Mouse (Mus musculus) megakaryocyte, embryonic 14.5 days (primary cell): ENCODE results near the gene Sh3kbp1.

ENCODE experiments used
- FLI1 ChIP-seq: IDR thresholded peaks from 2 replicates; pipeline ENCODE4 v1.6.1; 2012; ENCODE audit warnings: low read length, inconsistent platforms, mixed read lengths
- GATA1 ChIP-seq: IDR thresholded peaks from 3 replicates; pipeline ENCODE4 v1.6.1; 2012; ENCODE audit warnings: mixed read lengths, low read length, inconsistent platforms, borderline replicate concordance

GRCm38 (mm10) chrX:159907703-159908102 is 280.6 kb downstream of the Sh3kbp1 start:
- TF ChIP-seq GATA1: no peak
- TF ChIP-seq FLI1: no peak
